Mouse (Mus musculus) hindbrain, embryonic 15.5 days (tissue): ENCODE results near the gene Gm4846. TPM values are rescaled to one million over a fixed set of nuclear protein-coding genes. Genes with fewer than 3 reads are reported as not detected.

Source experiments
- polyA plus RNA-seq: library from polyadenylated mRNA; unstranded; fragments of >200 nt; fragmentation: Nextera tagmentation; extraction: Ambion mirVana; gene quantifications from 2 replicates; pipeline ENCODE4 v1.2.1, GENCODE M21; 2015

Gene Gm4846
- polyA plus RNA-seq, 1 experiment from 2014 or later = not detected

Other genes with a start within 250 kb of the Gm4846 start
- gene Ildr2, start 243.4 kb downstream of the Gm4846 start, polyA plus RNA-seq = 4.1 and 4.9 TPM in 2 replicates
- gene Tada1, start 118.5 kb downstream of the Gm4846 start, polyA plus RNA-seq = 71.4 and 79.7 TPM in 2 replicates
- gene Pogk, start 87.7 kb downstream of the Gm4846 start, polyA plus RNA-seq = 34.1 and 38.6 TPM in 2 replicates
- not detected in 2 replicates for gene Gm4847, start 150.1 kb upstream of the Gm4846 start, polyA plus RNA-seq
- 0.08 TPM in 1 of 2 replicates, not detected in the other for gene Fmo9, start 184.3 kb upstream of the Gm4846 start, polyA plus RNA-seq